Mouse (Mus musculus) G1E (cell line): Measurements from ENCODE around the gene Lexm.

Source experiments
- CTCF ChIP-seq: IDR thresholded peaks from 2 replicates; pipeline ENCODE4 v1.5.1; 2012; ENCODE audit warnings: low read depth, low read length, inconsistent platforms, mixed read lengths
- GATA1 ChIP-seq: IDR thresholded peaks from 2 replicates; pipeline ENCODE4 v1.6.1; 2012; ENCODE audit warnings: borderline replicate concordance, low read length, inconsistent platforms, mixed read lengths
- GATA2 ChIP-seq: IDR thresholded peaks from 2 replicates; pipeline ENCODE4 v1.6.1; 2012; ENCODE audit warnings: low read depth, low read length, inconsistent platforms, borderline replicate concordance
- TAL1 ChIP-seq: conservative IDR thresholded peaks from 2 replicates; pipeline ENCODE4 v1.6.1; 2012; ENCODE audit warnings: low read depth, low read length, inconsistent platforms, mixed read lengths

- TF ChIP-seq CTCF (no peak), GATA2 (no peak), GATA1 (no peak), TAL1 (no peak)
These were observed 42.0 kb downstream of the Lexm start for GRCm38 (mm10) chr4:106575022-106575421.
